Mouse (Mus musculus) hindbrain, embryonic 12.5 days (tissue): Measurements from ENCODE around the gene Fzd4. TPM values are rescaled to one million over a fixed set of nuclear protein-coding genes. Genes with fewer than 3 reads are reported as not detected.

Source experiments
- polyA plus RNA-seq: library from polyadenylated mRNA; unstranded; fragments of >200 nt; fragmentation: Nextera tagmentation; extraction: Ambion mirVana; gene quantifications from 2 replicates; pipeline ENCODE4 v1.2.1, GENCODE M21; 2016

The Fzd4 gene
- polyA plus RNA-seq, 1 experiment from 2014 or later: 4.6 TPM

Other genes starting within 250 kb of the Fzd4 start
- 21.9 and 22.8 TPM in 2 replicates for gene Tmem135, start 133 bp upstream of the Fzd4 start, polyA plus RNA-seq
- 24.0 and 24.6 TPM in 2 replicates for gene Prss23, start 122.8 kb downstream of the Fzd4 start, polyA plus RNA-seq
- gene Me3, start 228.0 kb downstream of the Fzd4 start, polyA plus RNA-seq: 1.2 and 1.3 TPM in 2 replicates